Mouse (Mus musculus) kidney, adult 2 months (tissue): ENCODE data around the gene Ifrd2.

ENCODE experiments used
- CTCF ChIP-seq: fragments of 200-500 bp; conservative IDR thresholded peaks from 2 replicates; pipeline ENCODE4 v1.5.1; 2011; ENCODE audit warnings: low read depth, mild to moderate bottlenecking, control low read depth, low read length, moderate library complexity, mixed read lengths; ENCODE audit not compliant: insufficient read depth, insufficient read length
- POLR2A ChIP-seq: fragments of 200-500 bp; IDR thresholded peaks from one replicate; pipeline ENCODE4 v1.6.1; 2011; ENCODE audit warnings: low read depth, low read length, control low read depth

- TF ChIP-seq CTCF (no peak), POLR2A (no peak)
These were observed 5.9 kb upstream of the Ifrd2 start for GRCm38 (mm10) chr9:107581584-107581983.
